Mouse (Mus musculus): ENCODE measurements around the gene Ntn5.

DNA sequence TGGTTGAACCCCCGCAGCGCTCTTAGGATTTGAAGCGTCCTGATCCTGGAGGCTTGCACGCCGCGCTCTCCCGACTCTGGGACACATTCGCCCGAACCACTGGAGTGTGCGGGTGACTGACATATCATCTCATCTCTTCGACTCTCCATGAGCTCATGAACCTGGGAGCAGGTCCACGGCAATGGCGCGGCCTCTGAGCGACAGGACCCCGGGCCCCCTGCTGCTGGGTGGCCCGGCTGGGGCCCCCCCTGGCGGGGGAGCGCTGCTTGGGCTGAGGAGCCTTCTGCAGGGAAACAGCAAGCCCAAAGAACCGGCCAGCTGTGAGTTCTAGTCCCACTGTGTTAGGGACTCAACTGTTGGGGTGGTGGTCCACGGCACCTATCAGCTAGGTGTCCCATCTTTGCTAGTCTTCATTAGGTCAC, 21.6 kb downstream of the Ntn5 start:
- TF ChIP-seq POLR2A (IDR thresholded peaks at IDR 0.05; ENCODE audit: low read depth, low read length), result no peak
- TF ChIP-seq CTCF (IDR thresholded peaks at IDR 0.05; ENCODE audit: extremely low read depth, insufficient read length, insufficient replicate concordance, low read depth, low read length), result no peak

Measured in small intestine, adult 2 months (tissue).